Mouse (Mus musculus) midbrain, postnatal 0 days (tissue): ENCODE measurements around the gene Ttc39d. TPM values are rescaled to one million over a fixed set of nuclear protein-coding genes. Genes with fewer than 3 reads are reported as not detected.
"Not testable (repeated sequence)": the region's sequence is repeated elsewhere in the genome, so short reads cannot be mapped to it uniquely, and the experiment has no call there.

Source experiments
- ATAC-seq: fragments of 200-750 bp; cut with Nextera tagmentation; 2 replicates; pipeline ENCODE4 v1.8.0; 2017; ENCODE audit warnings: moderate number of reproducible peaks, mild to moderate bottlenecking, moderate TSS enrichment, moderate library complexity; ENCODE audit not compliant: low FRiP score
- DNase-seq: peaks from one replicate; pipeline ENCODE4 v3.0.0-alpha.2; 2015; ENCODE audit warnings: low spot score
- H3K27ac ChIP-seq: fragments of 300-500 bp; sonication (generic); 2 replicates; pipeline ENCODE4 v1.5.1; 2014; ENCODE audit warnings: low read depth, mild to moderate bottlenecking, low read length, mixed read lengths
- H3K27me3 ChIP-seq: fragments of 300-500 bp; sonication (generic); 2 replicates; pipeline ENCODE4 v1.6.1; 2014; ENCODE audit warnings: low read length, control low read depth, mixed read lengths; ENCODE audit not compliant: insufficient read depth
- H3K36me3 ChIP-seq: fragments of 300-500 bp; sonication (generic); 2 replicates; pipeline ENCODE4 v1.6.1; 2014; ENCODE audit warnings: low read length, control low read depth, mixed read lengths; ENCODE audit not compliant: insufficient read depth
- H3K4me1 ChIP-seq: fragments of 300-500 bp; sonication (generic); 2 replicates; pipeline ENCODE4 v1.6.1; 2014; ENCODE audit warnings: mild to moderate bottlenecking, control low read depth, antibody characterized with exemption, low read length, mixed read lengths; ENCODE audit not compliant: insufficient read depth
- H3K4me2 ChIP-seq: fragments of 300-500 bp; sonication (generic); 2 replicates; pipeline ENCODE4 v1.6.1; 2014; ENCODE audit warnings: low read depth, mild to moderate bottlenecking, low read length, mixed read lengths; ENCODE audit not compliant: poor library complexity, severe bottlenecking
- H3K4me3 ChIP-seq: fragments of 300-500 bp; sonication (generic); 2 replicates; pipeline ENCODE4 v1.5.1; 2014; ENCODE audit warnings: low read depth, mild to moderate bottlenecking, low read length, moderate library complexity
- H3K9ac ChIP-seq: fragments of 300-500 bp; sonication (generic); replicated peaks from 2 replicates; pipeline ENCODE4 v1.6.1; 2014; ENCODE audit warnings: mild to moderate bottlenecking, low read length, moderate library complexity, mixed read lengths; ENCODE audit not compliant: poor library complexity, severe bottlenecking
- H3K9me3 ChIP-seq: fragments of 300-500 bp; sonication (generic); 2 replicates; pipeline ENCODE4 v1.6.1; 2016; ENCODE audit warnings: low read length, control low read depth
- CTCF ChIP-seq: IDR thresholded peaks from 2 replicates; pipeline ENCODE4 v1.5.1; 2016; ENCODE audit warnings: antibody characterized with exemption, mild to moderate bottlenecking
- WGBS: fragments of 180-500 bp; shearing (Covaris S2); extraction: QIAGEN DNeasy Blood & Tissue Kit; methylation state at CpG from one replicate; pipeline ENCODE4 v1.1.7; 2014; 5-methylcytosine and 5-hydroxymethylcytosine counted together
- polyA plus RNA-seq: library from polyadenylated mRNA; unstranded; fragments of >200 nt; fragmentation: Nextera tagmentation; extraction: Ambion mirVana; gene quantifications from 2 replicates; pipeline ENCODE4 v1.2.1, GENCODE M21; 2015
- total RNA-seq: library from RNA; depleted of rRNA; stranded (reverse); fragments of >200 nt; gene quantifications from 2 replicates; pipeline ENCODE4 v1.2.3, GENCODE M21; 2014

The Ttc39d gene
- total and polyA plus RNA-seq, 2 experiments from 2014 or later = 0.11 to 0.12 TPM

- Histone ChIP-seq H3K27ac (peak overlapping the region; percentile 100), H3K4me1 (no peaks in the 10 kb centered on the region), H3K9me3 (no peaks in the 10 kb centered on the region), H3K4me3 (peak overlapping the region; percentile 94), H3K36me3 (peaks cover 15% of the 10 kb centered on the region; the same call in 1 of the 2 replicates), H3K9ac (peak overlapping the region; percentile 100), H3K4me2 (peak overlapping the region; percentile 71), H3K27me3 (no peaks in the 10 kb centered on the region)
- under 1% methylated on average over 32 of the region's 36 CpGs for WGBS
- no peak for DNase-seq
- ATAC-seq = peak; percentile 47
- TF ChIP-seq CTCF = no peak
Measured at GRCm38 (mm10) chr17:80206301-80206670, 974 bp upstream of the Ttc39d start.

- DNase-seq, H3K4me3 ChIP-seq, H3K4me1 ChIP-seq, H3K9me3 ChIP-seq, H3K9ac ChIP-seq, ATAC-seq, H3K27me3 ChIP-seq, H3K4me2 ChIP-seq, H3K27ac ChIP-seq, H3K36me3 ChIP-seq: not testable (repeated sequence)
- 89% methylated on average over 4 of the region's 4 CpGs for WGBS
Measured at GRCm38 (mm10) chr17:80213998-80214397, 6.7 kb downstream of the Ttc39d start.

- Histone ChIP-seq H3K4me2 (no peak overlapping the region), H3K4me3 (no peak overlapping the region), H3K36me3 (no peaks in the 10 kb centered on the region), H3K27me3 (no peaks in the 10 kb centered on the region), H3K9me3 (no peaks in the 10 kb centered on the region), H3K27ac (no peak overlapping the region), H3K9ac (no peak overlapping the region), H3K4me1 (no peaks in the 10 kb centered on the region)
- no peak for DNase-seq
- TF ChIP-seq CTCF = no peak
- 78% methylated on average over 2 of the region's 2 CpGs for WGBS
- no peak for ATAC-seq
Measured at GRCm38 (mm10) chr17:80220131-80220530, 12.9 kb downstream of the Ttc39d start.

GRCm38 (mm10) chr17:80221202-80221601 lies 13.9 kb downstream of the Ttc39d start:
- DNase-seq (no peak), ATAC-seq (no peak)
- no peak for TF ChIP-seq CTCF
- Histone ChIP-seq H3K27me3 (no peaks in the 10 kb centered on the region), H3K4me1 (no peaks in the 10 kb centered on the region), H3K9ac (no peak overlapping the region), H3K27ac (no peak overlapping the region), H3K9me3 (no peaks in the 10 kb centered on the region), H3K4me2 (no peak overlapping the region), H3K4me3 (no peak overlapping the region), H3K36me3 (no peaks in the 10 kb centered on the region)
- 64% methylated on average over 9 of the region's 9 CpGs for WGBS

- Histone ChIP-seq H3K4me2 (no peak overlapping the region), H3K4me1 (no peaks in the 10 kb centered on the region), H3K27ac (no peak overlapping the region), H3K27me3 (no peaks in the 10 kb centered on the region), H3K9me3 (no peaks in the 10 kb centered on the region), H3K36me3 (no peaks in the 10 kb centered on the region), H3K9ac (no peak overlapping the region), H3K4me3 (no peak overlapping the region)
- WGBS = 53% methylated on average over 3 of the region's 3 CpGs
- ATAC-seq = no peak
- peak; percentile 59 for TF ChIP-seq CTCF
- DNase-seq = peak; percentile 15
Measured at GRCm38 (mm10) chr17:80221890-80222628, 14.8 kb downstream of the Ttc39d start.

- Histone ChIP-seq H3K9me3 (no peaks in the 10 kb centered on the region), H3K4me1 (no peaks in the 10 kb centered on the region), H3K27me3 (no peaks in the 10 kb centered on the region), H3K27ac (peak overlapping the region; percentile 70), H3K4me3 (peak overlapping the region; percentile 54), H3K4me2 (peak overlapping the region; percentile 57), H3K36me3 (no peaks in the 10 kb centered on the region), H3K9ac (peak overlapping the region; percentile 33; the same call in 1 of the 2 replicates)
- ATAC-seq (peak; percentile 31), DNase-seq (no peak)
- 3% methylated on average over 9 of the region's 9 CpGs for WGBS
- TF ChIP-seq CTCF = no peak
Measured at GRCm38 (mm10) chr17:80223829-80224228, 16.6 kb downstream of the Ttc39d start.
